Mouse (Mus musculus) liver, embryonic 14.5 days (tissue): ENCODE results near the gene Hsd17b3.

Experiments used
- CTCF ChIP-seq: IDR thresholded peaks from 2 replicates; pipeline ENCODE4 v1.5.1; 2016; ENCODE audit warnings: antibody characterized with exemption, low read depth, control low read depth
- EP300 ChIP-seq: IDR thresholded peaks from 2 replicates; pipeline ENCODE4 v1.6.1; 2016; ENCODE audit warnings: antibody characterized with exemption, low read depth

GRCm38 (mm10) chr13:64091006-64091405 is 2.0 kb upstream of the Hsd17b3 start:
- TF ChIP-seq CTCF, result no peak
- TF ChIP-seq EP300, result no peak
